Mouse (Mus musculus) olfactory bulb, adult 2 months (tissue): Measurements from ENCODE around the gene Tmem11.

Experiments used
- CTCF ChIP-seq: fragments of 200-500 bp; IDR thresholded peaks from 2 replicates; pipeline ENCODE4 v1.5.1; 2012; ENCODE audit warnings: low read depth, mild to moderate bottlenecking, low read length, moderate library complexity; ENCODE audit not compliant: insufficient read depth
- POLR2A ChIP-seq: fragments of 200-500 bp; IDR thresholded peaks from 2 replicates; pipeline ENCODE4 v1.6.1; 2012; ENCODE audit warnings: mild to moderate bottlenecking, low read depth, low read length, moderate library complexity; ENCODE audit not compliant: insufficient read depth

- no peak for TF ChIP-seq CTCF
- TF ChIP-seq POLR2A: no peak
Observed at GRCm38 (mm10) chr11:60856587-60856986, 22.5 kb downstream of the Tmem11 start.
